Mouse (Mus musculus): Measurements from ENCODE around the gene Olfr622.

Gene Olfr622

DNA sequence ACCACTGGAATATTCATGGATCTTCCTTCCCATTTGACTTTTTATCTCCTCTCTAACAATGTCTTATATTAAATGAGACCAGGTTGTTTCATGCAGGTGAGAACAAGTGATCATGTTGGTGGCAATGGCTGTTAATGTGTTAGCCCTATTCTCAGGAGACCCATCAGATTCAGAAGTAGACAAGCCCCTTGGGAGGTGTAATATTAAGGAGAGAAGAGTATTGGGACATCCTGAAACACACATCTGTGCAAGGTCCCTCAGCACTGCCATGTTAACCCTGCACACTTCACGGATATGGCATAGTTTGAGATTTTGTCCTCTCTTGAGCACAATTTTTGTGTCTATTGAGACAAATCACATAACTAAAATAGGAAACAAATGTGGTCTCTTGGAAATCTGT lies at the start of gene Olfr622:
Gene Olfr622, minus strand, starts transcription at position 101 of the 400 bp plus-strand sequence.
- no peak for DNase-seq (ENCODE audit: low spot score)

DNA sequence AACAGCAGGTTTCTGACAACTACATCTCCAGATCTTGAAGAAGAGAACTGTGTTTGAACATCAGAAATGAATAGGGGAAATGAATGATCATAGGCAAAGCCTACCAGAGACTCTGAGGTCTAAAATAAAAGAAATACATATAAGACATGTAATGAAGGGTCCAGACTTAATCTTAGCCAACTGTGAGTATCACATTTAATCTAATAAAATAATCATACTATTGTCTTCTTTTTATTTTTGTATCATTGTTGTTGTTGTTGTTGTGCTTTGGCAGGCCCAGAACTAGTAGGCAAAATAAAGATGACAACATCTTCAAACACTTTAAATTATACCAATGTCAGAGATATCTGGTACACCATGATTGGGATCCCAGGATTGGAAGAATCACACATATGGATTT lies 39.9 kb upstream of the Olfr622 start, which contains the start of gene Olfr625-ps1:
Gene Olfr625-ps1, plus strand, starts transcription at position 301 of the 400 bp plus-strand sequence.
- DNase-seq (ENCODE audit: low spot score) = no peak

GRCm38 (mm10) chr7:103671091-103671490 lies 28.6 kb upstream of the Olfr622 start, which contains the start of gene Olfr624:
Gene Olfr624, minus strand, starts transcription at chr7:103671191.
- DNase-seq (ENCODE audit: low spot score) = no peak

- no peak for DNase-seq (ENCODE audit: low spot score)
Measured at GRCm38 (mm10) chr7:103663598-103663997, 21.1 kb upstream of the Olfr622 start, which contains the start of gene Olfr623. Gene Olfr623, minus strand, starts transcription at chr7:103663698.

- no peak for DNase-seq (ENCODE audit: low spot score)
Measured at GRCm38 (mm10) chr7:103644070-103644469, 1.6 kb upstream of the Olfr622 start.

- no peak for DNase-seq (ENCODE audit: low spot score)
Measured at GRCm38 (mm10) chr7:103636795-103637194, 5.7 kb downstream of the Olfr622 start.

- DNase-seq (ENCODE audit: low spot score) = no peak
Measured at GRCm38 (mm10) chr7:103612434-103612833, 30.1 kb downstream of the Olfr622 start, which contains the start of gene Olfr620. Gene Olfr620, minus strand, starts transcription at chr7:103612534.

- no peak for DNase-seq (ENCODE audit: low spot score)
Measured at GRCm38 (mm10) chr7:103607425-103607824, 35.1 kb downstream of the Olfr622 start.

- no peak for DNase-seq (ENCODE audit: low spot score)
Measured at GRCm38 (mm10) chr7:103600275-103600674, 42.2 kb downstream of the Olfr622 start, which contains the start of gene Olfr619. Gene Olfr619, plus strand, starts transcription at chr7:103600575.

DNA sequence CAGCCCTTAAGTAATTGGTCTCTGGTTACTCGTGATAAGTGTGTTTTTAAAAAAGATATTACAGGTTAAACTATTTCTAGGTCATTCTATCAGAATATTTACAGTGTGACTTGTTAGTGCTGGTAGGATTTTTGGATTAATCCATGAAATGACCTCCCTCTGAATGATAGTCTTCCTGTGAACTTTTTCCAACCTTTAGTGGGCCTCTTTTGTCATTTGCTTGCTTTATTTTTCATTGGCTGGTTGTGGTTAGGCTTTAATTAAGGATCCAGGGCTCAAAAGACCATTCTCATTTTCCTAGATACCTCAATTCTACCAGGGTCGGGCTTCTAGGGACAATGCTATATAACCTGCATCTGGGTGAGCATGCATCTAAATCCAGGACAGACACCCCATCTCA lies 52.7 kb downstream of the Olfr622 start, which contains the start of gene Olfr618:
Gene Olfr618, plus strand, starts transcription at position 301 of the 400 bp plus-strand sequence.
- no peak for DNase-seq (ENCODE audit: low spot score)
